Mouse (Mus musculus) heart, adult 2 months (tissue): ENCODE measurements at regions not wholly inside any gene's neighbourhood (a gene's known extent, or its start where the extent isn't known, plus 50 kb on each side); places are given as distances from the start of the nearest gene placed in this dataset.
"Not testable (repeated sequence)": the region's sequence is repeated elsewhere in the genome, so short reads cannot be mapped to it uniquely, and the experiment has no call there.

Source experiments
- CTCF ChIP-seq: fragments of 200-600 bp; IDR thresholded peaks from 2 replicates; pipeline ENCODE4 v1.8.1; 2022; ENCODE audit warnings: antibody characterized with exemption, mild to moderate bottlenecking, moderate library complexity
- EP300 ChIP-seq: fragments of 200-500 bp; IDR thresholded peaks from 2 replicates; pipeline ENCODE4 v1.6.1; 2011; ENCODE audit warnings: low read depth, low read length, control low read depth; ENCODE audit not compliant: insufficient read depth
- POLR2A ChIP-seq: fragments of 200-500 bp; IDR thresholded peaks from 2 replicates; pipeline ENCODE4 v1.6.1; 2011; ENCODE audit warnings: mild to moderate bottlenecking, low read depth, low read length, control low read depth; ENCODE audit not compliant: insufficient read depth

DNA sequence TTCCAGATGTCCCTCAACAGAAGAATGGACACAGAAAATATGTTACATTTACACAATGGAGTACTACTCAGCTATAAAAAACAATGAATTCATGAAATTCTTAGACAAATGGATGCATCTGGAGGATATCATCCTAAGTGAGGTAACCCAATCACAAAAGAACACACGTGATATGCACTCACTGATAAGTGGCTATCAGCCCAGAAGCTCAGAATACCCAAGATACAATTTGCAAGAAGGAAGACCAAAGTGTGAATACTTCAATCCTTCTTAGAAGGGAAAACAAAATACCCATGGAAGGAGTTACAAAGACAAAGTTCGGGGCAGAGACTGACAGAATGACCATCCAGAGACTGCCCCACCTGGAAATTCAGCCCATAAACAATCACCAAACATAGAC, 219.9 kb upstream of the Tusc1 start:
- TF ChIP-seq POLR2A, CTCF, EP300: not testable (repeated sequence)
